Mouse (Mus musculus): Measurements from ENCODE around the gene Paxbp1.

GRCm38 (mm10) chr16:91035866-91036265, 8.5 kb downstream of the Paxbp1 start:
- TF ChIP-seq CTCF (IDR thresholded peaks at IDR 0.05; ENCODE audit: extremely low read depth, insufficient read depth, low read length): no peak
- no peak for TF ChIP-seq POLR2A (IDR thresholded peaks at IDR 0.05; ENCODE audit: extremely low read depth, insufficient read depth, low read length)
